Mouse (Mus musculus): ENCODE data around the gene Soat2.
A peak's percentile ranks its signal among the peaks of the same experiment; 100 is the strongest.

The Soat2 gene

DNA sequence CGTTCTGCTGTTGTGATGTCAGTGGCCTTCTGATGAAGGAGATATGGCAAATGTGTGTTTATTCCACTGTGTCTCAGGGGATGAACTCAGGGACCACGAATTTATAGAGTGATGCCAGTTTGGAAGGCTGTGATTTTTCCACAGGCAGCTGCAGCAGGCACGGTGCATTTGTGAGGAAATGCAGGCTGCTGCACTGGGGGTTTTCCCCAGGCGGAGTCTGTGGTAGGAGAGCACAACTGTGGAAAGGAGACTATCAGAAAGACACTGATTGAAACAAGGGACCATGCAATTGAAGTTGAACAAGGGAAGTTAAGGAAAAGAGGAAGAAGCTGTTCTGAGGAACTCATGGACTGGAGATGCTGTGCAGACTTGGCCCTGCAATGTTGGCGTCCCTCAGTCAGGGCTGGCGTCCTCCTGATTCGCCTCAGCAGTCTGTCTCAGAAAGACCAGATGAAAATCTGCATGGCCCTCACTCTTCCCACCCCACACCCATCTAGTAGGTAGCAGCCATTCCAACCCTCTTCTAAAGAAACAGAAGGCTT is 42.0 kb downstream of the Soat2 start:
- no peak for DNase-seq

DNA sequence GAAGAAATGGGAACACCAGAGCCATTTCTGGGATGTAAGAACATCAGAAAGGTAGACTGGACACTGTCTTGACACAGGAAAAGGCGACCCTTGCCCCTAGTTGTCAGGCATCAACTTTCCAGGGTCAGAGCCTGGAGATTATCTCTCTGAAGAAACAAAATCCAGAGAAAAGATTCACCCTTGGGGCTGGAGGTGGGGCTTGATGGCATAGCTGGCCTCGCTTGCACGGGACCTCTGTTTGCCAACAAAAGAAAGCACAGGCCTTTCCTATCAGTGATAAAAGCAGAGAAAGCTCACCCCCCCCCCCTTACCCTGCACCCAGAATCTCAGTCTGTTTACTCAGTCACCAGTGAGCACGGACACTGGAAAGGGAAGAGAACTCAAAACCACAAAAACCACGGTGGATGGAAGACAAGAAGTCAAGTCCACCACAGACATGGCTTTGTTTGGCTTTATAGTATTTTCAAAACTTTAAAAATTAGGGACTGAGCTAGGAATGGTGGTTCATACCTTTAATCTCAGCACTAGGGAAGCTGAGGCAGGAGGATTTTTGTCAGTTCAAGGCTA is 42.6 kb downstream of the Soat2 start:
- DNase-seq: no peak

- no peak for DNase-seq
These were observed 43.3 kb downstream of the Soat2 start for GRCm38 (mm10) chr15:102193652-102194051.

- DNase-seq: no peak
These were observed 44.1 kb downstream of the Soat2 start for GRCm38 (mm10) chr15:102194439-102194838.

- no peak for DNase-seq
These were observed 45.0 kb downstream of the Soat2 start for GRCm38 (mm10) chr15:102195373-102195772.

DNA sequence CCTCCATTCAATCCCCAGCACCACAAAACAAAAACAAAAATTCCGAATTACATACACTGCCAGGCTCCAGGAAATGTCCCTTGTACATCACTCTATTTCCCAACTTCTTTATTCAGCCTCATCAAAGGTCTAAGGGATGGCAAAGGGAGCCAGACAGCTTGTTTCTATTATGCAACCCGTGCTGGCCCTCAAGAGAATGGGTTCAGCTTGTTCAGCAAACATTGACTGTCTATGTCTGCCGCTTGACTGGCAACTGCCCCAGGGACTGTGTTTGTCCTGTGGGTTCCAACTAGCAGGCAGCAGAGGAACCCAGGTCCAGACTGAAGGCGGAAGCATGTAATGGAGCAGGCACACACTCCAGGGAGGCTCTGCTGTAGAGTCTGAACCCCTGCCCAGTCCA is 48.5 kb downstream of the Soat2 start:
- no peak for DNase-seq

DNA sequence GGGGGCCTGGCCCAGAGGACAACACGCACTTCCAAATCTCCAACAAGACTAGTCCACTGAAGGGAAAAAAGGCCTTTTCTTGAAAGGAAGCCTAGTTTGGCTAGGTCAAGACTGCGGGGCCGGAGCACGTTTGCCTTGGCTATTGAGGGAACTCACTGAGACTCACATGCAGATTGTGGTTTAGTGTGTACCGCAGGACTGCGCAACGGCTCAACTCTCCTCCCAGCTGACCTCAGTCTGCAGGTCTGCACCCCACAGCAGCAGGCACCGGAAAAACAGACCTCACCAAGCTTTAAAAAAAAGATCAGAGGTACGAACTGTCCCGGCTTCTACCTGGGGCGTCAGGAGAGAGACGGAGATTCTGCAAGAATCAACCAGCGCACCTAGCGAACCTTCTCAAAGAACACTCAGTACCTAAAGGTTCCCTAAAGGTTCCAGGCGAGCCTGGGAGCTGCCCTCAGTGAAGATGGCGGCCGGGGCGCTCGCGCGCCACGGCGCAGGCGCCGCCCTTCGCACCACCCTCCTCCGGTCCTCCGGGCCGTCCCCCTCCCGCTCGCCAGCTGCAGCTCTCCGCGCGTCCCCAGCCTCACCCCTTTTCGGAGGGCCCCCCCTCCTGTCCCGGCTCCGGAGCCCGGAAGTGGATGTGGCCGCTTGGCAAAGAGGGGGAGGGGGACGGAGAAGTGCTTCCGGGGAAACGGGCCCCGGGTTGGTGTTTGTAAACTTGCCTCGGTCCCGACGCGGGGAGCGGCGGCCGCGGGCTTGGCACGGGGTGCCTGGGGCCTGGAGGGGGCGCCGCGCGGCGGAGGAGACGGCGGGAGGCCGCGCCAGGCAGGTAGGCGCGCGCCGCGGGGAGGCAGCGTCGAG is 52.9 kb downstream of the Soat2 start, which contains the start of gene Zfp740:
Zfp740 (plus strand) TSS at position 279 of the 864 bp plus-strand sequence.
- peak; percentile 97 to 99 for DNase-seq

DNA sequence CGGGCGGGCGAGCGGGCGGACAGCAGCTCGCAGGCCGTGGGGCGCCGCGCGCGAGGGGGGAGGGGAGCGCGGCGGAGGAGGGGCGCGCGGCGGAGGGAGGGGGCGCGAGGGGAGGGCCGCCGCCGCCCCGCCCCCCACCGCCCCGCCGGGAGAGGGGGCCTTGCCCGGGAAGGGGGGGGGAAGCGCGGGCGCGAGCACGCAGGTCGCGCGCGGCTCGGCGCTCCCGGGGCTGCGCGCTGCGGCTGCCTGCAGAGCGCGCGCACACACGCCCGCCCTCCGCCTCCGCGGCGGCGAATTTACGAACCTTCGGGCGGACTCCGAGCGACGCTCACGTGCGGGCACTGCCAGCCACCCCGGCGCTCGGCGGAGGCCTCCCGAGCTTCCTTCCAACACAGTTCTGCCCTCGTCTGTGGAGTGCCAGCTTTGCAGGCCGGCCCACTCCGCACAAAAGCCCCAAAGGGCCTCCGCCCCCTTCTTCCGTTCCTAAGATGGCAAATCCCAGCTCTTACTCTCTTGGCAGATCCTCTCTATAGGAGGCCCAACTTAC is 53.6 kb downstream of the Soat2 start:
- peak; percentile 78 to 83 for DNase-seq

DNA sequence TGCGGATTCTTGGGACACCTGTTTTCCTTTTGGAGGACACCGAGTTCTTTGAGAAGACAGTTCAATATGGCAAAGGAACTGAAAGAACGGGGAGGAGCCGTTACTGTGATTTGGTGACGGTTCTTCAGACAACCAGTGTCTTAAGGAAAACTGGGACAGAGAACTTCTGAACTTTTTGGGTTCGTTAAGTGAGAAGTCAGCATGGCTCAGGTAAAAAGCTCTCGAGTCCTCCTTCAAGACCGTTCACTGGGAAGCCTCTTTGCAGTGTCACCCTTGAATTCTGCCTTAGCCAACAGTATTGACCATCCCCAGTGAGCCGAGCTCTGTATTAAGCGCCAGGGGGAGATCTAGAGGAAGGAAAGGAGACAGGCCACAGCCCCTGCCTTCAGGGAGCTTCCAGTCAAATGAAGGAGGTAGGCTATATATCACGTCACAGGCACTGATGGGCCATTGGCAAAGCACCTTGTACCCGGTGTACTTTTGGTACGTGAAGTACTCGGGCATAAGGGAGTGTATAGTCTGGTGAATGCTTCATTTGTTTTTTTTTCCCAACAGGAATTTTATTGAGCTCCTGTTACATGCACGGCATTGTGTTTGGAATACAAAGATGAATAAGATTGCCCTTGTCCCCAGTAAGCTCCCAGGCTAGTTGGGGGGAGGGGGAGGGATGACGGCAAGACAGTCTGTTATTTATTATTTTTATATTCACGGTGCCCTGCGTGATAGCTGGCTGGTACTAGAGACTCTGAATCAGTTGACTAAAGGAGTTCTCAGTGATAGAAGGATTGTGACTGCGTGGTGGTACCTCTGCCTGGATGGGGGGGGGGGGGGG is 54.6 kb downstream of the Soat2 start, which contains the start of gene Csad:
Csad (minus strand) TSS at position 51 of the 832 bp plus-strand sequence.
- no peak for DNase-seq

DNA sequence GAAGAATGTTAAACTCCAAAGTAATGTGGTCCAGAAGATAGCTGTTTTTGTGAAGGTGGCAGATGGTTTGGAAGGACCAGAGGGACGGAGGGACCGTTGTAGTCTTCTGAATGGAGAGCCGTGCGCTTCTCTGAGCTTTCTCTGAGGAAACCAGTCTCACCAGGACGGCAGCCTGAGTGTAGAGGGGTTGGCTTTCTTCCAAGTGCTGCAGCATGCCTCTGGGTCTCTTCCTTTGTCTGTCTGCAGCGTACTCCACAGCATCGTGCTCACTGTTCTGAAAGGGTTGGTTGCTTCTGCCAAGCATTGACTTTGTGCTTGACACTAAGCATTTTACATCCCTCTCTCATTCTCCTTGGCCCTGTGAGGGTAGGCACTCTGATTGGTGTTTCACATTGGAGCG is 55.5 kb downstream of the Soat2 start:
- DNase-seq: peak in 1 of 2 experiments; percentile 54

DNA sequence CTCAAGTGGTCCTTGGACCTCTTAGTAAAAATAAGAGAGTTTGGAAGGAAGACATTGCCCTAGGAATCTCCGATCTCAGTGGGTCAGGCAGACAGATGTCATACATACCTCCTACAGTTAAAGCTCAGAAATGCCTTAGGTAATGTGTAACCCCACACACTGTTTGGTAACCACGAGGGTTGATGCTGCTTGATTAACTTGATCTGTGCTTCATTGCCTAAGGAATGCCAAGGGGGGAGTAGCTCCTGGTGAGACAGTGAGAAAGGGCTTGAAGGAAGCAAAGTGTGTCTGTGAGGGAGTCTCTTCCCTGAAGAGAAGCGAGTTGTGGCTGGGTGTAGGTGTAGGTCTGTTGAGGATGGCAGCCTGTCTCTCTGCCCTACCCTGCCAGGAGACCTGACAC is 57.0 kb downstream of the Soat2 start:
- DNase-seq: peak in 1 of 2 experiments; percentile 46

DNA sequence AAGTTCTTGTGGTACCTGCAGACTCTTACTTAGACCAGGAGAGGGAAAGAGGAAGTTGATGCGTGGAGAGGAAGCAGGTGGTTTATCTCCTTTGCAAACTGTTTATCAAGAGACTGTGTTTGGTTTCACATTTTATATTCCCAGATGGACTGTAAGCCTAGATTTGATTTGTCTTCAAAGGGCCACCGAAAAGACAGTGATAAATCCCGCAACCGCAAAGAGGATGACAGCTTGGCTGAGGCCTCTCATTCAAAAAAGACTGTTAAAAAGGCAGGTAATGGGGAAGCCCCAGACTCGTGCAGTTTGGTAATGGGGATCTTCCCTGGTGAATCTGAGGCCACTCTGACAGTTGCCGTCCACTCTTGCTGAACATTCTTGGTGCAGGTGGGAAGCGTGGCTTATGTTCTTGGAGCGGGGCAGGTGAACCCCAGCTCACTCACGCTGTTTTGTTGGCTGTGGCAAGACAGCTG is 57.8 kb downstream of the Soat2 start:
- no peak for DNase-seq

GRCm38 (mm10) chr15:102209114-102209513 is 58.8 kb downstream of the Soat2 start:
- DNase-seq: no peak

DNA sequence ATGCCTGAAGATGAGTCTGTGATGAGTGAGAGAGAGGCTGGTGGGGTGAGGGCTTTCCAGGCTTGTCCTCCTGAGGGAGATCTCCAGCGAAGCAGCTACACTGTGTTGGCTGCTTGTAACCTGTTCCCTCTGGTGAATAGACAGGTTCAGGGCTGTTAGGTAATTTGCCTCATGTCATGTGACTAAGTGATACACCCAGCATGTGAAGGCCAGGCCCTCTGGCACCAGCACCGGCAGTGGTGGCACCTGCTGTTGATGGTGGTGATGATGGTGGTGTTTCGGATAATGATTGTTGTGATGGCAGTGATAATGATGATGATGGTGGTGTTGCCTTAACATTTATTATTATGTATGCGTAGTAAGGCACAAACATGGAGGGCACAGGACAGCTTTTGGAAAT is 60.5 kb downstream of the Soat2 start:
- no peak for DNase-seq

DNA sequence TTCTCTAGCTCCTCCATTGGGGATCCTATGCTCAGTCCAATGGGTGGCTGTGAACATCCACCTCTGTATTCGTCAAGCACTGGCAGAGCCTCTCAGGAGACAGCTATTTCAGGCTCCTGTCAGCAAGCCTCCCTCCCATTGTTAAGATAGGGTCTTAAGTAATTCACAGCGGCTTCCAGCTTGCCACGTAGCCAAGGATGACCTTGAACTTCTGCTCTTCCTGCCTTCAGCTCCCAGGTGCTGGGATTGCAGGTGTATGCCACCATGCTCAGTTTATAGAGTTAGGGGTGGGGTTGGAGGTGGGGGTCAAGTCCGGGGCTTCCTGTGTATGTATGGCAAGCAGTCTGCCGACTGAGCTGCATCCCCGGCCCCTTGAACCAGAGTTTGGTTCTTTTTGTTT is 61.6 kb downstream of the Soat2 start:
- DNase-seq: no peak

All from kidney, postnatal 4 days (tissue).